Mouse (Mus musculus): ENCODE results near the gene Tekt4.

DNA sequence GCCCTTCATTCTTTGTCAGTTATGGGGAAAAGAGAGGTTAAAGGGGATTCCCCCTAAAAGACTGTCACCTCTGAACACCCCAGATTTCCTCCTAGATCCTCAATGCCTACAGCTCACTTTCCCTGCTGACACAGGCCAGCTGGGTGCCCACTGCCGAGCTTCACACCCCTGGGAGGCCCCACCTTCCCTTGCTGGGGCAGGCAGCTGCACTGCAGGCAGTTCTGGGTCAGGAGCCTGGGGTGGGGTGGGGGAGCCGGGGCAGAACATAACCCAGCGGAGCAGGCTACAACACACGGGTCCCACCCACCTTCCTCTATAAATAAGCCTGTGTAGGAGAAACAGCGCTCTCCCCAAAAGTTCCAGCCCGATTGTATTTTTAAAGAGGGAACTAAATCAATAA, 24.5 kb upstream of the Tekt4 start:
- TF ChIP-seq CTCF (conservative IDR thresholded peaks at IDR 0.05; ENCODE audit: low read length) (no peak), NANOG (IDR thresholded peaks at IDR 0.05; ENCODE audit: borderline replicate concordance, low read length) (no peak), POU5F1 (IDR thresholded peaks at IDR 0.05; ENCODE audit: borderline replicate concordance, low read length) (no peak)
